Mouse (Mus musculus) retina, embryonic 14.5 days (tissue): ENCODE measurements at regions not wholly inside any gene's neighbourhood (a gene's known extent, or its start where the extent isn't known, plus 50 kb on each side); places are given as distances from the start of the nearest gene placed in this dataset.

Experiments used
- DNase-seq: peaks from one replicate; pipeline ENCODE4 v3.0.0-alpha.2; 2015; ENCODE audit warnings: low spot score

DNA sequence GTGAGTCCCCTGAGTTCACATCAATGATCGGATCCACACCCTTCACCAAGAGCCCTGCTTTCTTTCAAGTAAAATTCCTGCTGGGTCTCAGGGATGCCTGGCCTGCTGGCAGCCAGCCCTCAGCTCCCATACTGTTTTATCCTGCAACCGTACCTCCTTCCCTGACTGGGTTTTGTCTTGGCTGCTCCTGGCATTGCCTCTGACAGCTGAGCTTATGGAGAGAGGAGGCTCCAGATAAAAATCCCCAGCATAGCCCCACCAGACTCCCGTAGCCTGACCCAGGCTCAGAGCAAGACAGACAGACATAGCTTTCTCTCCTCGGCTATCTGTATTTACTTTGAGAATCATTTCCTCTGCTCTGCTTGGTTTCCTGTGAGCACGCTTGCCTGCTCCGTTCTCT, 245.8 kb upstream of the Runx1 start:
- no peak for DNase-seq

- no peak for DNase-seq
Measured at GRCm38 (mm10) chr16:93066821-93067220, 240.9 kb upstream of the Runx1 start.

DNA sequence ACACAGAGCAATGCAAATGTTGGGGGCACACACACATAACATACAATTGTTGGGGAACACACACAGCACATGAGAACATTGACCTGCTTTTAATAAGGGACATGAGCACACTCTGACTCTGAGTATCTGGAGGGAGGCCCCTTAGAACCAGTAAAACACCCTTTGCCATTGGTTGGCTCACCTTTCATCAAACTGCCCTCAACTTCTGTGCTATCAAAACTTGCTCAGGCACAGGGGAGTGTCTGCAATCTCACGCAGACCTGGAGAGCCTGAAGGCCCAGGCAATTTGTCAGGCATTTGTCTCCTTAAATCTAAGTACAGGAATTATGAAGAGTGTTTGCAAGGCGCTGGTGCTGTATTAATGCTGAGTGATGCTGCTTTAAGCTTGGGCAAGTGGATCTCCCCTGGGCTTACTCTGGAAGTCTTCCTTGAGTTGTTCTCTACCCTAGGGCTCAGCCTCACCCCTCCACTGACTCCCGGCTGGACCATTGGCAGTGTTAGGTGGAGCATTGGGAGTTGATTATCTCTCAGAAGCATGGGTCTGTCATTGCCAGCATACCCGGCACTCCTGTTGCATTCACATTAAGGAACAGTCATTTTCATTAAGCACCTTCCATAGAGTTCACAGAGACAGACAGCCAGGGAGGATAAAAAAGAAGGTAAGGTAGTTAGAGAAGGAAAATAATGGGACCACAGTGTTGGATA, 235.7 kb upstream of the Runx1 start:
- no peak for DNase-seq

GRCm38 (mm10) chr16:93056295-93056694, 230.3 kb upstream of the Runx1 start:
- DNase-seq = no peak

DNA sequence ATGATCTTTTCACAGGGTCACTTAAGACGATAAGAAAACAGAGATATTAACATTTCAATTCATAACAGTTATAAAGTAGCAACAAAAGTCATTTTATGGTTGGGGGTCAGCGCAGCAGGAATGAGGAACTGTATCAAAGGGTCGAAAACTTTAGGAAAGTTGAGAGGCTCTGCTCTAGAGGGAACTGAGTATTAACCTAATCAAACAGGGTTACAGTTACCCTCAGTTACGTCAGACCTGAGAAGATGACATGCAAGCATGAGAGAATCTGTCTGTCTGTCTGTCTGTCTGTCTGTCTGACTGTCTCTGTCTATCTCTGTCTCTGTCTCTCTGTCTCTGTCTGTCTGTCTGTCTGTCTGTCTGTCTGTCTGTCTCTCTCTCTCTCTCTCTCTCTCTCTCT, 229.6 kb upstream of the Runx1 start:
- no peak for DNase-seq

GRCm38 (mm10) chr16:93051233-93051632, 225.3 kb upstream of the Runx1 start:
- no peak for DNase-seq

- no peak for DNase-seq
Measured at GRCm38 (mm10) chr16:93048418-93048932, 222.5 kb upstream of the Runx1 start.

DNA sequence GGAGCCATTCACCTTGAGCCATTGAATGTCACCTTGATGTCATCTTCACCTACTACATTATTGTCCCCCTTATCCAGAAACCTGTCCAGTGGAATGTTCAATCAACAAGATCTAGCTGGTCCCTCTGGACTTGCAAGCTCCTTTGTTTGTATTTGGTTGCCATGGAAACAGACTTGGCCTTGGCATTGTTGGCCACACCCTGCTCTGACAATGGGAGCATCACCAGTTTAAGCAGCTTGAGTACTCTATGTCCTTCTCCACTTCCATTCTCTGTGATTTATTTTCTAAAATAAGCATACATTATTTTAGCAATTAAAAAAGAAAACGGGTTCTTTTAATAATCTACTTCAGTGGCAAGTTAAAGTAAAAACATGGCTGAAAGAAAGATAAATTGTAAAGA, 221.6 kb upstream of the Runx1 start:
- peak; percentile 24 for DNase-seq

- DNase-seq = no peak
Measured at GRCm38 (mm10) chr16:93046221-93046620, 220.3 kb upstream of the Runx1 start.

DNA sequence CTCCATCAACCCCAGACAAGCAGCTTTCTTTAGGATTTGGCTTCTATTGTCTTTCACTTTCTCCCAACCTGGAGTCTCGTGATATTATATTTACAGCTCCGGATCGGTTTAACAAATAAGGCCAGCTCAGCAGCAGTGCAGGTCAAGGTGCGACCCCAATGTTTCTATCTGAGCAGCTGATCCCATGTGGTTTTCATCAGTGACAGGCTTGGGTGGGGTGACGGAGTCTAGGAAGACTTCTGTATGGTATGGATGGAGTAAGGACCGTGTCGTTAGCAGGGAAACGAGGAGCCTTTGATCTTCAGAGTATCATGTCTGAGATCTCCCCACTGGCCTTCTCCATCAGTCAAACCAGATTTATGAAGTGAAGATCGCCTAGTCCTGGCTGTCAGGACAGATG, 217.4 kb upstream of the Runx1 start:
- DNase-seq = no peak

DNA sequence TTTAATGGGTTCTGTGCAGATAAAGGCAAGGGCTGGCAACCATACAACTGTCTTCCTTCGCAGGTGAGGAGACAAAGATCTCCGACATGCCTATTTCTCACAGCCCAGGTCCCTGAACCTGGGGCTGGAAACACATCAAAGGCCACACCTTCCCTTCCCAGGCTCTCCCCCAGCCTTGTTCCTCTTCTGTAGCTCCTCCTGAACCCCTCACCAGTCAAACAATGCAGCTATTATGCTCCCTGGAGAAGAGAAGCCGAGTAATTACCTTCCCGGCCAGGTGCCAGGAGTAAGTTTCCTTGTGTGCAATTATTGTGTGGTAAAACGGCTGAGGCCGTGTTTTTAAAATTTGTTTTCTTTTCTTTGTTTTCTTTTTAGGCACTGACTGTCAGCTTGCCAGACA, 217.0 kb upstream of the Runx1 start:
- DNase-seq = no peak

- no peak for DNase-seq
Measured at GRCm38 (mm10) chr16:93042491-93042890, 216.5 kb upstream of the Runx1 start.

GRCm38 (mm10) chr16:93041887-93042286, 215.9 kb upstream of the Runx1 start:
- DNase-seq = no peak

DNA sequence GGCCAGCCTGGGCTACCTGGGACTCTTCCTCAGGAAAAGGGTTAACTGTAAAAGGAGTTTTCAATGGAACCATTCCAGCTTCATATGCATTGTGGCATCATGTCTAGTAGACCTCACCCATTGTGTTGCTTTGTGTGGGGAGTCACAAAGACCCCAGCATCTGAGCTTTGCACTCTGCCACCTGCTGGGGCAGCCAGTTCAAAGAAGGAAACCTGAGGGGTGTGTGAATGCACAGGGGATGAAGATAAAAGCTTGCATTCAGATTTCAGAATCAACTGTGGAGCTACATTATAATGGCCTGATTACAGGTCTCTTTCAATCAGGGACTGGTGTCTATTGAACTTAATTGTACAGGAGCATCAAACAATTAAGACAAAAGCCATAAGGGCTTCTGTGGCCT, 215.4 kb upstream of the Runx1 start:
- no peak for DNase-seq

DNA sequence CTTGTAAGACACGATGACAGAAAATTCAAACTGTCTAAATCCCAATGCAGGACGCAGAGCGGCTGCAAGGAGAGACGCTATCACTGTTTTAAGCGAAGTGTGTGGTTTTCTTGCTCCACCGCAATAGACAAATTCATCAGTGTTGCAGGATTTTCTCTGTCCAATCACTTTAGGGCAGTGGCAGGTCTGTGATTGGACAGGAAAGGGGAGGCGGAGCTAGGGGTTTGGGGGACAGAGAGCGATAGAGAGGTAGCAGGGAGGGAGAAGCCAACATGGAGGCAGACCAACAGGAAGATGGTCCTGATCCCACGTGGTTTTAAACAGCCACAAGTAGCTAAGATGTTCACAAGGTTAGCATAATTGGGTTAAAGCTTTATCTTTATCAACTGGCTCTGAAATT, 209.7 kb upstream of the Runx1 start:
- no peak for DNase-seq

GRCm38 (mm10) chr16:93033943-93034342, 208.0 kb upstream of the Runx1 start:
- no peak for DNase-seq

DNA sequence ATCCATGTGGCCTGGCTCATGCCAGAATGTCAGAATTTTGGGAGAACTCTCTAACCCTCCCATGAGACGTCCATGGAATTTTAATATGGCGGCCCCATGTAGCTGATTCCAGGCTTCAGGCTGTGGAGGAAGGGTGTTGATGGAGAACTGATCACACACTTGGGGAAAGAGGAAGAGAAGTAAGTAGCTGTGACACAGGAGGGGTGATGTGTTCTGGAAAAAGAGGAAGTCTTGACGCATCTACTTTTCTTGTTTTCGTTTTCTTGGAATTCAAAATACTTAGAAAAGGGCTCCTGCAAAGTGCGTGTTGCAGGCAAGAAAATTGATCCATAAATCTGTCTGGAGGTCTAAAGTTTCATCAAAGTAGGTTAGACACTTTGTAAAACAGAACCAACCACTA, 205.7 kb upstream of the Runx1 start:
- no peak for DNase-seq

GRCm38 (mm10) chr16:93028640-93029039, 202.7 kb upstream of the Runx1 start:
- DNase-seq = no peak

DNA sequence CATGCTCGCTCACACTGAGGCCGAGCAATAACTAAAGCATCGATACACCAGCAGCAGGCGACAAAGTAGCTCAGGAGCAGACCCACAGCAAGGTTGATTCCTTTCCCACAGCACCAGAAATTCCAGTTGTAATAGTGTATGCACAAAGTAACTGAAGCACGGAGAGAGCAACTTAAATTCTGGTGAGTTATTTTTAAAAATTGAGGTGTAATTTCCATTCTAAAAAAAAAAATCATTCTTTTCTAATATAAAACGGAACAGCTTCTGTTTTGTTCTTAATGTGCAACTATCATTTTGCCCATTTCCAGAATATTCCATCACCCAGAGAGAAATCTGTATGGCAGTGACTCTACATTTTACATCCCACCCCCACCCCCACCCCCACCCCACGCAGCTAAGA, 202.1 kb upstream of the Runx1 start:
- no peak for DNase-seq

- DNase-seq = no peak
Measured at GRCm38 (mm10) chr16:93026094-93026648, 200.2 kb upstream of the Runx1 start.

DNA sequence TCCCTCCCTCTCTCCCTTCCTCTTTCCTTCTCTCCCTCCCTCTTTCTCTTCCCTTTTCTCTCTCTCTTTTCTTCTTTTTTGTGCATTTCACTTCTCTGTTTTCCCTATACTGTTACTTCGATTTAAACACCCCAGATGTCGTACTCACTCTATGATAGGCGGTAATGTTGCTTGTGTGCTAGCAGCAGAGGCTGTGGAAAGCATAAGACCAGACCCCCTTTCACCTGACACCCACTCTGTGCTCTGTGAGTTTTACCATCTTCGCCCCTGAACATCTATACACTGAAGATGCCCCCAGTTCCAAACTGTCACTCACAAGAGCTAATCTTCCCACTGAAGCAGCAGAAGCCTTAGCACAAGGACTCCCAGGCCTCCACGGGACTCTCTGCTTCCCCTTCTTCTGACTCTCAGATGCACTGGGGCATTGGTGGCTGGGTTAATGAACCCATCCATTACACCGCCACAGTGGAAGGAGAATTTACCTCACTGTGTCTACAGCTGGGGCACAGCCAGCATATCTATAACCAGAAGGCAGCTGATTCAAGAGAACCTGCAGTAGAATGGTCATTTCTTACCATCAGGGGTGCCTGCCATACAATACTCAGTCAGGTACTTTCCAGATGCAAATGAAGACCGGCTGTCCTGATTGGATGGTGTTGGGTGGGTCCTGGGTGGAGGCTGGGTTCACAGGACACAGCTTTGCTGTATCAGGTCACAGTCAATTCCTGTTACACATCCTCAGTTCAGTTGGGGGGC, 194.0 kb upstream of the Runx1 start:
- no peak for DNase-seq

- DNase-seq = no peak
Measured at GRCm38 (mm10) chr16:93018766-93019165, 192.8 kb upstream of the Runx1 start.

DNA sequence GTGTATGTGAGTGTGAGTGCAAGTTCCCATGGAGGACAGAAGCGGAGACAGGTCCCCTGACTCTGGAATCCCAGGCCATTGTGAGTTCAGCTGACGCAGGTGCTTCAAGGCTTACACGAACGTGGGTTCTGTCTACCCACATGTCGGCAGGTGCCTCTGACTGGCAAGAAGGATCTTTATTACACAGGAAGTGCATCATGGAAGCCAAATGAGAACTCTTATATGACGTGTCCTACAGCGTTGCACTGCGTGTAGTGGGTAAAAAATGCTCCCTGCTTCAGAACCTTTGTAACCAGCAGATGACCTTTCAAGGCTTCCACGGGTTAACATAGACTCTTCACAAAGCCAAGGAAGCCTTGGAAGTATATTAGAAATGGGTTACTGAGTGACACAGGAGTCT, 191.1 kb upstream of the Runx1 start:
- no peak for DNase-seq
